In the genomic region with DNA sequence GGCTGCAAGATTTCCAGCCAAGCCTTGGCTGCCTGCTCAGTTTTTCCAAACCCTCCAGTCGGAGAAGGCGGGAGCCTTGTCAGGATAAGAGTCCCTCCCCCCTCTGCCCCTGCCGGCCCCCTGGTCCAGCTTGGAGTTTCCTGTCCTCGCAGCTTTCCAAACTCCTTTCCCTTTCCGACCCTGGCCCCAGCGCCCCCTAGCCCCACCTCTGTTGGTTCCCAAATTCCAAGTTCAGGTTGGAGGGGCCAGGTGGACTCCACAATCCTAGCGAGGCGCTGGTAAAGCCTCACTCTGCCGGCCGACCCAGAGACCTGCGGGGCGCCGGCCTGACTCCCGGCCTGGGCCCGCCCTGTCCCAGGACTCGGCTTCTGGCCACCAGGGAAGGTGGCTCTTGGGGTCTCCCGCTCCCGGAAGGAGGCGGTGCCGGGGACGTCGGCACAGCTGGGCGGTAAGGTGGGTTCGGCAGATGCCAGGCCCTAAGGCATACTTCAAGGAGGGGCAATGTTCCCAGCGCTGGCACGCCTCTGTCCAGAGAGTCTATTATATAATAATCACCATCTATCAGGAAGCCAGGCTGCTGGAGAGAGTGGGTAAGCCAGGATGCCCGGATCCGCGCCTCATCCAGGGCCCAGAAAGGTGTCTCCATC, we compare ENCODE assay signal across 8 mouse cellular contexts. TPM values are rescaled to one million over a fixed set of nuclear protein-coding genes. Genes with fewer than 3 reads are reported as not detected.
A peak's percentile ranks its signal among the peaks of the same experiment; 100 is the strongest.
DNase-seq lines count a peak whose midpoint lies in the region; ATAC-seq and TF ChIP-seq lines count a peak whose summit lies in the region.
"Had no signal": no experiment of that assay in that cellular context is flagged by ENCODE, and none has a peak within 500 bp of the region (broad histone marks: within the 10 kb centered on the region; RNA-seq: fewer than 3 reads in every experiment).

No protein-coding gene starts in this region.

- H3K9ac ChIP-seq in hindbrain, embryonic 14.5 days = peak overlapping the region; percentile 81
- H3K9ac ChIP-seq in stomach, embryonic 15.5 days = peak overlapping the region; percentile 80

- H3K27me3 ChIP-seq in cerebellum, adult 2 months (ENCODE audit: control insufficient read depth, insufficient read depth, low read length) = no peaks in the 10 kb centered on the region
- H3K27me3 ChIP-seq in hindbrain, embryonic 14.5 days (ENCODE audit: control insufficient read depth, insufficient read depth, low read length) = no peaks in the 10 kb centered on the region
- no peaks in the 10 kb centered on the region for H3K27me3 ChIP-seq in stomach, embryonic 15.5 days (replicated peaks)

- TF ChIP-seq POLR2A in cerebellum, adult 2 months (IDR thresholded peaks at IDR 0.05; ENCODE audit: borderline replicate concordance, insufficient read depth, low read length) = no peak

- H3K27ac ChIP-seq in cerebellum, adult 2 months (ENCODE audit: insufficient read depth, low read length) = peak overlapping the region; percentile 99
- peak overlapping the region; percentile 98 for H3K27ac ChIP-seq in hindbrain, embryonic 14.5 days
- H3K27ac ChIP-seq in macrophage = no peak overlapping the region
- peak overlapping the region; percentile 99 for H3K27ac ChIP-seq in stomach, embryonic 15.5 days

- no peaks in the 10 kb centered on the region for H3K79me2 ChIP-seq in macrophage (ENCODE audit: inconsistent target)

- DNase-seq in R1 (ENCODE audit: low read depth, low spot score) = peak; percentile 91
- DNase-seq in cerebellum, adult 2 months = peak; percentile 85 to 90
- peak; percentile 67 to 72 for DNase-seq in frontal cortex, postnatal 36 days (ENCODE audit: low spot score in 2 of 2)
- DNase-seq in hindbrain, embryonic 14.5 days (ENCODE audit: low spot score) = peak; percentile 80
- peak; percentile 79 to 91 for DNase-seq in left cerebral cortex, postnatal 10 days (ENCODE audit: extremely low spot score in 1 of 2, low spot score in 2 of 2)

- H3K4me3 ChIP-seq in cerebellum, adult 2 months (replicated peaks; ENCODE audit: insufficient read depth, low read depth, low read length) = peak overlapping the region; percentile 97
- H3K4me3 ChIP-seq in hindbrain, embryonic 14.5 days (replicated peaks; ENCODE audit: low read length) = peak overlapping the region; percentile 56
- H3K4me3 ChIP-seq in macrophage (ENCODE audit: inconsistent target) = peak overlapping the region; percentile 45
- H3K4me3 ChIP-seq in stomach, embryonic 15.5 days (replicated peaks) = peak overlapping the region; percentile 74

- H3K9me3 ChIP-seq in hindbrain, embryonic 14.5 days (ENCODE audit: control insufficient read depth, low read length) = no peaks in the 10 kb centered on the region
- H3K9me3 ChIP-seq in stomach, embryonic 15.5 days = no peaks in the 10 kb centered on the region

- peaks cover 5% of the 10 kb centered on the region; the same call in 1 of the 2 replicates for H3K4me1 ChIP-seq in cerebellum, adult 2 months (ENCODE audit: control insufficient read depth, insufficient read depth, low read length)
- peaks cover 30% of the 10 kb centered on the region for H3K4me1 ChIP-seq in hindbrain, embryonic 14.5 days (replicated peaks; ENCODE audit: control insufficient read depth, insufficient read depth, low read length)
- peaks cover 17% of the 10 kb centered on the region for H3K4me1 ChIP-seq in stomach, embryonic 15.5 days

- ATAC-seq in hindbrain, embryonic 14.5 days (ENCODE audit: low FRiP score) = peak; percentile 59
- peak; percentile 24 for ATAC-seq in stomach, embryonic 15.5 days (ENCODE audit: insufficient read depth, low FRiP score, low read depth)

- TF ChIP-seq CTCF in cerebellum, adult 2 months (IDR thresholded peaks at IDR 0.05; ENCODE audit: borderline replicate concordance, insufficient read depth, low read depth, low read length) = peak; percentile 16; the same call in 1 of the 2 replicates

- H3K36me3 ChIP-seq in hindbrain, embryonic 14.5 days (replicated peaks; ENCODE audit: control insufficient read depth, insufficient read depth) = no peaks in the 10 kb centered on the region
- no peaks in the 10 kb centered on the region for H3K36me3 ChIP-seq in macrophage (ENCODE audit: inconsistent target)
- H3K36me3 ChIP-seq in stomach, embryonic 15.5 days = no peaks in the 10 kb centered on the region

- intact Hi-C loops in left cerebral cortex, postnatal 10 days (cut with DNase I) = loop anchor here (2.0 kb wide), 2 partner anchors 22 kb away; no protein-coding TSS in a partner anchor

- peak overlapping the region; percentile 78 for H3K4me2 ChIP-seq in hindbrain, embryonic 14.5 days (replicated peaks)
- H3K4me2 ChIP-seq in stomach, embryonic 15.5 days = peak overlapping the region; percentile 90

- under 1% methylated on average over 29 of the region's 29 CpGs for WGBS in cerebellum, adult 2 months
- WGBS in hindbrain, embryonic 14.5 days = under 1% methylated on average over 29 of the region's 29 CpGs
- 3% methylated on average over 29 of the region's 29 CpGs for WGBS in macrophage (ENCODE audit: missing documents)
- 0% methylated on average over 29 of the region's 29 CpGs for WGBS in stomach, embryonic 15.5 days

RNA-seq across cellular contexts. Expression of a gene that starts 3.5 kb away (rescaled TPM):
- polyA plus RNA-seq in cerebellum, adult 2 months (2012; rRNA removed) = 22.0 and 22.3 TPM in 2 replicates
- polyA plus RNA-seq in hindbrain, embryonic 14.5 days (2014; fragmentation: Nextera tagmentation; extraction: Ambion mirVana) = 11.6 and 13.5 TPM in 2 replicates
- 10 to 100 TPM; 85.4 to 98.1 TPM for total RNA-seq in left cerebral cortex, postnatal 10 days (2021)
- 10 to 100 TPM in 16 of 26 experiments, 1 to 10 TPM in 8, under 1 TPM in 2; 0.56 to 30.1 (median 12.5) TPM for total RNA-seq in macrophage (2018; cell fraction: chromatin; rRNA removed)
- 10 to 100 TPM in 11 of 26 experiments, 1 to 10 TPM in 15; 3.7 to 16.4 (median 9.2) TPM for total RNA-seq in macrophage (2018; cell fraction: cytosol; rRNA removed)
- 10 to 100 TPM in 16 of 26 experiments, 1 to 10 TPM in 10; 3.5 to 23.9 (median 13.3) TPM for total RNA-seq in macrophage (2018; cell fraction: nucleus; rRNA removed)
- 5.3 to 6.6 TPM (median 6.0 TPM) in 3 replicates for polyA plus RNA-seq in macrophage (2018)
- polyA plus RNA-seq in stomach, embryonic 15.5 days (2015; fragmentation: Nextera tagmentation; extraction: Ambion mirVana) = 12.0 and 12.1 TPM in 2 replicates

RNA-seq across cellular contexts. Expression of a gene that starts 24.3 kb away (rescaled TPM):
- polyA plus RNA-seq in cerebellum, adult 2 months (2012; rRNA removed) = 0.13 TPM in 1 of 2 replicates, not detected in the other
- not detected in 2 replicates for polyA plus RNA-seq in hindbrain, embryonic 14.5 days (2014; fragmentation: Nextera tagmentation; extraction: Ambion mirVana)
- total RNA-seq in left cerebral cortex, postnatal 10 days (2021) = not detected
- total RNA-seq in macrophage (2018; cell fraction: chromatin; rRNA removed) = not detected
- not detected for total RNA-seq in macrophage (2018; cell fraction: cytosol; rRNA removed)
- total RNA-seq in macrophage (2018; cell fraction: nucleus; rRNA removed) = not detected
- not detected in 3 replicates for polyA plus RNA-seq in macrophage (2018)
- 18.2 and 26.2 TPM in 2 replicates for polyA plus RNA-seq in stomach, embryonic 15.5 days (2015; fragmentation: Nextera tagmentation; extraction: Ambion mirVana)
- total RNA-seq: layer of hippocampus, adult 18-20 months had no signal

RNA-seq across cellular contexts. Expression of a gene that starts 38.1 kb away (rescaled TPM):
- polyA plus RNA-seq in cerebellum, adult 2 months (2012; rRNA removed) = not detected in 2 replicates
- not detected in 2 replicates for polyA plus RNA-seq in hindbrain, embryonic 14.5 days (2014; fragmentation: Nextera tagmentation; extraction: Ambion mirVana)
- total RNA-seq in left cerebral cortex, postnatal 10 days (2021) = not detected
- not detected for total RNA-seq in macrophage (2018; cell fraction: chromatin; rRNA removed)
- total RNA-seq in macrophage (2018; cell fraction: cytosol; rRNA removed) = not detected
- total RNA-seq in macrophage (2018; cell fraction: nucleus; rRNA removed) = not detected
- polyA plus RNA-seq in macrophage (2018) = not detected in 3 replicates
- polyA plus RNA-seq in stomach, embryonic 15.5 days (2015; fragmentation: Nextera tagmentation; extraction: Ambion mirVana) = not detected in 2 replicates
- total RNA-seq: layer of hippocampus, adult 18-20 months had no signal

Comparison
In these comparisons a context has a peak if more than half of its experiments do, and no peak if none do; other contexts are left out.
1. H3K4me3 ChIP-seq: peak in every context shown above with its lines; median percentile 97 in cerebellum, adult 2 months; 74 in stomach, embryonic 15.5 days; 56 in hindbrain, embryonic 14.5 days; 45 in macrophage.
2. RNA of a gene that starts 24.3 kb away (polyA plus RNA-seq): 18.2 to 26.2 TPM in stomach, embryonic 15.5 days; 0.13 TPM in cerebellum, adult 2 months, not detected in hindbrain, embryonic 14.5 days and not detected in macrophage; every median in the first group is over 10 times any median in the second.
3. Peak in every context shown above with its lines, with median percentiles within 50 percentile points of each other: DNase-seq.